Mouse (Mus musculus) naive thymus-derived CD4-positive, alpha-beta T cell, adult 5 months (primary cell): ENCODE results near the gene Zfp3. TPM values are rescaled to one million over a fixed set of nuclear protein-coding genes. Genes with fewer than 3 reads are reported as not detected.

Source experiments
- polyA plus RNA-seq: library from polyadenylated mRNA; unstranded; fragments of 100-300 nt; shearing (Covaris generic); gene quantifications from one replicate; pipeline ENCODE4 v1.2.1, GENCODE M21; 2017

Gene Zfp3
- polyA plus RNA-seq = 2.2 TPM

GRCm38 (mm10) chr11:70763936-70764808, at the start of gene Zfp3:
Zfp3 (plus strand) TSS chr11:70764209.

GRCm38 (mm10) chr11:70812365-70812764, 48.4 kb downstream of the Zfp3 start, which contains the start of gene Scimp:
Scimp (minus strand) TSS chr11:70812586.

Other genes with a start within 250 kb of the Zfp3 start
- gene Vmo1, start 249.6 kb upstream of the Zfp3 start, polyA plus RNA-seq = not detected
- not detected for gene Gltpd2, start 245.0 kb upstream of the Zfp3 start, polyA plus RNA-seq
- gene Psmb6, start 238.8 kb upstream of the Zfp3 start, polyA plus RNA-seq = 298 TPM
- not detected for gene Gm40193, start 231.3 kb upstream of the Zfp3 start, polyA plus RNA-seq
- gene Pld2, start 224.1 kb upstream of the Zfp3 start, polyA plus RNA-seq = 2.3 TPM
- 22.2 TPM for gene Mink1, start 201.3 kb upstream of the Zfp3 start, polyA plus RNA-seq
- gene 4930544D05Rik, start 148.4 kb upstream of the Zfp3 start, polyA plus RNA-seq = not detected
- gene Chrne, start 145.0 kb upstream of the Zfp3 start, polyA plus RNA-seq = 8.1 TPM
- not detected for gene Gp1ba, start 125.1 kb upstream of the Zfp3 start, polyA plus RNA-seq
- 507 TPM for gene Rnf167, start 117.0 kb upstream of the Zfp3 start, polyA plus RNA-seq
- 68.9 TPM for gene Slc25a11, start 116.7 kb upstream of the Zfp3 start, polyA plus RNA-seq
- 2,460 TPM for gene Pfn1, start 109.6 kb upstream of the Zfp3 start, polyA plus RNA-seq
- 16.3 TPM for gene Eno3, start 107.0 kb upstream of the Zfp3 start, polyA plus RNA-seq
- 48.7 TPM for gene Spag7, start 94.8 kb upstream of the Zfp3 start, polyA plus RNA-seq
- gene Camta2, start 76.1 kb upstream of the Zfp3 start, polyA plus RNA-seq = 34.9 TPM
- 0.65 TPM for gene Inca1, start 64.1 kb upstream of the Zfp3 start, polyA plus RNA-seq
- 1.3 TPM for gene Kif1c, start 63.7 kb upstream of the Zfp3 start, polyA plus RNA-seq
- gene Scimp, start 48.4 kb downstream of the Zfp3 start, polyA plus RNA-seq = not detected
- 72.3 TPM for gene Rabep1, start 80.6 kb downstream of the Zfp3 start, polyA plus RNA-seq
- gene Nup88, start 205.8 kb downstream of the Zfp3 start, polyA plus RNA-seq = 114 TPM
- 145 TPM for gene Rpain, start 206.0 kb downstream of the Zfp3 start, polyA plus RNA-seq
- 98.1 TPM for gene C1qbp, start 218.8 kb downstream of the Zfp3 start, polyA plus RNA-seq
- 24.4 TPM for gene Dhx33, start 240.2 kb downstream of the Zfp3 start, polyA plus RNA-seq